Mouse (Mus musculus): ENCODE results near the gene Zfp503. TPM values are rescaled to one million over a fixed set of nuclear protein-coding genes. Genes with fewer than 3 reads are reported as not detected.
A peak's percentile ranks its signal among the peaks of the same experiment; 100 is the strongest.

Gene Zfp503
- polyA plus RNA-seq, 1 experiment from 2014 or later = 4.4 TPM

DNA sequence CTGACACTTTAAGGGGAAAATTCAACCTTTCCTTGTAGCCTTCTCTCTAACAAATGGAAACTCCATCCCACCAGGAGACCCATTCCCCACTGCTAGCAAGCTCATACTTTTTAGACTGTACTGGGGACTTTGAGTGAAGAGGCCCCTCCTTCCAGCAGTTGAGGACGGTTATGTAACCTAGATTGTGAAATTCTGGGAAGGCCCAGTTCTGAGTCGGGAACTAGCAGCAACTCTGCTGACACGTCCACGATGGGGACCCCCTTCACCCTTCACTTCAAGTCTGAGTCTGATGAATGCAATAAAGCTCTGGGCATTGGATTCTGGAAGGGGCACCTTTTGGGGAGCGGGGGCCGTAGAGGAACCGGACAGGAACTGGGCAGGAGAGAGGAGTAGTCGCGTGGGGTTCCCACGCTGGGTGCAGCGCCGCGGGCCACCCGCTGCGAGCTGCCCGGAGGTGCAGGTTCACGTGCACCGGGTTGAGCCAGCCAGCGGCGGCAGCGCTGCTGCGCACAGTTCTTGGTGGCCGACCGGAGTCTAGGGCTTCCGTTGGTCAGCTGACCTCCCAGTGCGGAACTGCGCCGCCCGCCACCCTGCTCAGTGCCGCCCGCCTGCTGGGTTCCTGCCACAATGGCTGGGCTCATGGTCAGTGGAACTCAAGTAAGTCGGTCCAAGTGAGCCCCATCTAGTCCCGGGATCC is 30.0 kb upstream of the Zfp503 start, which contains the start of gene Lrmda:
TSS of gene Lrmda (plus strand) at position 461 of the 697 bp plus-strand sequence.
- WGBS = 5% methylated on average over 33 of the region's 33 CpGs
- H3K4me1 ChIP-seq (ENCODE audit: control insufficient read depth, insufficient read depth, low read length) = peaks cover 5% of the 10 kb centered on the region
- H3K36me3 ChIP-seq (ENCODE audit: control insufficient read depth, insufficient read depth, low read length) = no peaks in the 10 kb centered on the region
- H3K4me3 ChIP-seq (ENCODE audit: low read depth, low read length) = peak within 1 kb of the TSS; percentile 17
- H3K27me3 ChIP-seq (replicated peaks; ENCODE audit: control insufficient read depth, insufficient read depth, low read length) = peaks cover 31% of the 10 kb centered on the region
- H3K9me3 ChIP-seq (replicated peaks; ENCODE audit: control insufficient read depth, low read length) = no peaks in the 10 kb centered on the region
- no peak for ATAC-seq
- peak within 1 kb of the TSS; percentile 46 for H3K4me2 ChIP-seq (ENCODE audit: low read length)
- H3K27ac ChIP-seq (ENCODE audit: low read depth, low read length) = no peak within 1 kb of the TSS
- peak within 1 kb of the TSS; percentile 29 for H3K9ac ChIP-seq (ENCODE audit: low read length)
- no peak for DNase-seq (ENCODE audit: low spot score)

DNA sequence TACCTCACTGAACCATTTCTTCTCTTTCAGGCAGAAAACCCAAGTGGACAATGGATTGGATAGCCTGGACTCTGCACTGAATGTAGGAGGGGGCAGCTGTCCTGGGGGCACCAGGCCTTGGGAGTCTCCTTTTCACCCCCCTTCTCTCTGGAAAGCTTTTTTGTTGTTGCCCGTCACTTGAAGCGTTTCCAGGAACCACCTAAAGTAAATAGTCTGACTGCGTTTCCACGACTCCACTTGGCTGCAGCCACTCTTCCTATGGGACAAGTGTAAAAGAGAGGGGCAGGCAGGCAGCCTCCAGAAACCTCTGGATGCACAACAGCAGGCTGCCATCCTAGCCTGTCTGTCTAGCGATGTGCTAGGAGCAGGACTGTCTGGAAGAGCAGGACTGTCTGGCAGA is 27.6 kb upstream of the Zfp503 start:
- Histone ChIP-seq H3K4me3 (ENCODE audit: low read depth, low read length) (no peak overlapping the region), H3K27me3 (replicated peaks; ENCODE audit: control insufficient read depth, insufficient read depth, low read length) (peaks cover 31% of the 10 kb centered on the region), H3K36me3 (ENCODE audit: control insufficient read depth, insufficient read depth, low read length) (no peaks in the 10 kb centered on the region), H3K27ac (ENCODE audit: low read depth, low read length) (no peak overlapping the region), H3K4me1 (ENCODE audit: control insufficient read depth, insufficient read depth, low read length) (peaks cover 5% of the 10 kb centered on the region), H3K9ac (ENCODE audit: low read length) (no peak overlapping the region), H3K9me3 (replicated peaks; ENCODE audit: control insufficient read depth, low read length) (no peaks in the 10 kb centered on the region), H3K4me2 (ENCODE audit: low read length) (no peak overlapping the region)
- WGBS = 74% methylated on average over 5 of the region's 5 CpGs
- no peak for ATAC-seq
- no peak for DNase-seq (ENCODE audit: low spot score)

GRCm38 (mm10) chr14:22014781-22015180 is 25.4 kb upstream of the Zfp503 start:
- Histone ChIP-seq H3K36me3 (ENCODE audit: control insufficient read depth, insufficient read depth, low read length) (no peaks in the 10 kb centered on the region), H3K9me3 (replicated peaks; ENCODE audit: control insufficient read depth, low read length) (no peaks in the 10 kb centered on the region), H3K4me1 (ENCODE audit: control insufficient read depth, insufficient read depth, low read length) (peaks cover 5% of the 10 kb centered on the region), H3K9ac (ENCODE audit: low read length) (no peak overlapping the region), H3K4me3 (ENCODE audit: low read depth, low read length) (no peak overlapping the region), H3K27me3 (replicated peaks; ENCODE audit: control insufficient read depth, insufficient read depth, low read length) (peaks cover 31% of the 10 kb centered on the region), H3K27ac (ENCODE audit: low read depth, low read length) (no peak overlapping the region), H3K4me2 (ENCODE audit: low read length) (no peak overlapping the region)
- ATAC-seq = no peak
- DNase-seq (ENCODE audit: low spot score) = no peak
- WGBS = 81% methylated on average over 4 of the region's 4 CpGs

GRCm38 (mm10) chr14:22014315-22014714 is 24.9 kb upstream of the Zfp503 start:
- H3K27me3 ChIP-seq (replicated peaks; ENCODE audit: control insufficient read depth, insufficient read depth, low read length) = peaks cover 27% of the 10 kb centered on the region
- ATAC-seq = no peak

DNA sequence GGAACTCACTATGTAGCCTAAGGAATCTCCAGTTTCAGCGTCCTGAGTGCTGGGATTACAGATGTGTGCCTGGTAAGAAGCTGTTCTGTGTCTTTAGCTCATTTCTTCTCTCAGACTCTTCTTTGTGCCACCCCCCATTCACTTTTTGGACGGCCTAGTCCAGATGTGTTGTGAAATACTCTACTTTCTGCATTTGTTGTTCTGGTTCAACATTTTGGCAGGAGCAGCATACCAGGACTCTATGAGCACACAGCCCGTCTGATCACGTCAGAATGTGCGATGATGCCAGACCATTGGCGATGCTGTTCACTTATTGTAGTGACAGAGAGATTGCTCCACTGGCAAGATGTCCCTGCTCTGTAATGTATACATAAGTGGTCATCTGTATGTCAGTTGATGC is 17.6 kb upstream of the Zfp503 start:
- ATAC-seq = no peak
- no peak overlapping the region for H3K4me3 ChIP-seq (ENCODE audit: low read depth, low read length)
- peaks cover 26% of the 10 kb centered on the region; the same call in 1 of the 2 replicates for H3K27me3 ChIP-seq (replicated peaks; ENCODE audit: control insufficient read depth, insufficient read depth, low read length)

More at GRCm38 (mm10) chr14:22014315-22014714, 24.9 kb upstream of the Zfp503 start:
- no peak overlapping the region for H3K4me2 ChIP-seq (ENCODE audit: low read length)
- WGBS = 87% methylated on average over 5 of the region's 5 CpGs
- H3K27ac ChIP-seq (ENCODE audit: low read depth, low read length) = no peak overlapping the region
- H3K36me3 ChIP-seq (ENCODE audit: control insufficient read depth, insufficient read depth, low read length) = no peaks in the 10 kb centered on the region
- H3K4me1 ChIP-seq (ENCODE audit: control insufficient read depth, insufficient read depth, low read length) = peaks cover under 1% of the 10 kb centered on the region; the same call in 1 of the 2 replicates
- H3K9me3 ChIP-seq (replicated peaks; ENCODE audit: control insufficient read depth, low read length) = no peaks in the 10 kb centered on the region
- no peak for DNase-seq (ENCODE audit: low spot score)
- no peak overlapping the region for H3K4me3 ChIP-seq (ENCODE audit: low read depth, low read length)
- H3K9ac ChIP-seq (ENCODE audit: low read length) = no peak overlapping the region

GRCm38 (mm10) chr14:22004943-22005342 is 15.5 kb upstream of the Zfp503 start:
- H3K4me3 ChIP-seq (ENCODE audit: low read depth, low read length) = no peak overlapping the region
- peak; percentile 67 for DNase-seq (ENCODE audit: low spot score)
- peaks cover 20% of the 10 kb centered on the region; the same call in 1 of the 2 replicates for H3K27me3 ChIP-seq (replicated peaks; ENCODE audit: control insufficient read depth, insufficient read depth, low read length)
- no peaks in the 10 kb centered on the region for H3K9me3 ChIP-seq (replicated peaks; ENCODE audit: control insufficient read depth, low read length)
- no peak overlapping the region for H3K9ac ChIP-seq (ENCODE audit: low read length)
- 4% methylated on average over 4 of the region's 4 CpGs for WGBS
- no peak overlapping the region for H3K4me2 ChIP-seq (ENCODE audit: low read length)
- H3K4me1 ChIP-seq (ENCODE audit: control insufficient read depth, insufficient read depth, low read length) = no peaks in the 10 kb centered on the region
- H3K36me3 ChIP-seq (ENCODE audit: control insufficient read depth, insufficient read depth, low read length) = no peaks in the 10 kb centered on the region
- peak; percentile 77 for ATAC-seq
- no peak overlapping the region for H3K27ac ChIP-seq (ENCODE audit: low read depth, low read length)

More for the DNA sequence above, 17.6 kb upstream of the Zfp503 start:
- 86% methylated on average over 6 of the region's 6 CpGs for WGBS
- Histone ChIP-seq H3K9me3 (replicated peaks; ENCODE audit: control insufficient read depth, low read length) (no peaks in the 10 kb centered on the region), H3K27ac (ENCODE audit: low read depth, low read length) (no peak overlapping the region), H3K4me2 (ENCODE audit: low read length) (no peak overlapping the region), H3K9ac (ENCODE audit: low read length) (no peak overlapping the region), H3K4me1 (ENCODE audit: control insufficient read depth, insufficient read depth, low read length) (no peaks in the 10 kb centered on the region), H3K36me3 (ENCODE audit: control insufficient read depth, insufficient read depth, low read length) (no peaks in the 10 kb centered on the region)
- DNase-seq (ENCODE audit: low spot score) = no peak

DNA sequence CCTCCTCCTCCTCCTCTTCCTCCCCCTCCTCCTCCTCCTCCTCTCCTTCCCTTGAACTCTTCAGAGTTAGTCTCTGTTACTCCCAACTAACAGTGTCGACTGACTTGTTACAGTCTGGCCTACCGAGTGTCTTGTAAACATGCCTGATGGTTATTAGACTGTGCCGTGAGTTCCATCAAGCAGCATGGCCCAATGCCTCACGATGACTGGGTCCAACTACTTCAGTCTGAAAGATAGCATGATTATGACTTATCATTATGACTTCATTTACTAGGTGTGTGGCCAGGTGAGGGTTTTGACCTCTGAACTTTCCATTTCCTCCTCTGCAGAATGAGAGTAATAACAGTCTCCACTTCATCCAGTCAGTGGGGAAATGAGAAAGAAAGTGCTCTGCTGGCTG is 14.2 kb upstream of the Zfp503 start:
- WGBS = 92% methylated on average over 4 of the region's 4 CpGs
- Histone ChIP-seq H3K4me1 (ENCODE audit: control insufficient read depth, insufficient read depth, low read length) (no peaks in the 10 kb centered on the region), H3K27me3 (replicated peaks; ENCODE audit: control insufficient read depth, insufficient read depth, low read length) (peaks cover 24% of the 10 kb centered on the region; the same call in 1 of the 2 replicates), H3K4me3 (ENCODE audit: low read depth, low read length) (no peak overlapping the region), H3K9ac (ENCODE audit: low read length) (no peak overlapping the region), H3K9me3 (replicated peaks; ENCODE audit: control insufficient read depth, low read length) (no peaks in the 10 kb centered on the region), H3K4me2 (ENCODE audit: low read length) (no peak overlapping the region), H3K27ac (ENCODE audit: low read depth, low read length) (no peak overlapping the region), H3K36me3 (ENCODE audit: control insufficient read depth, insufficient read depth, low read length) (no peaks in the 10 kb centered on the region)
- no peak for DNase-seq (ENCODE audit: low spot score)
- no peak for ATAC-seq

- no peaks in the 10 kb centered on the region for H3K36me3 ChIP-seq (ENCODE audit: control insufficient read depth, insufficient read depth, low read length)
- H3K4me1 ChIP-seq (ENCODE audit: control insufficient read depth, insufficient read depth, low read length) = no peaks in the 10 kb centered on the region
- H3K9ac ChIP-seq (ENCODE audit: low read length) = no peak overlapping the region
- no peak overlapping the region for H3K4me3 ChIP-seq (ENCODE audit: low read depth, low read length)
- ATAC-seq = no peak
- no peak for DNase-seq (ENCODE audit: low spot score)
- no peaks in the 10 kb centered on the region for H3K9me3 ChIP-seq (replicated peaks; ENCODE audit: control insufficient read depth, low read length)
- 92% methylated on average over 1 of the region's 1 CpGs for WGBS
- H3K27ac ChIP-seq (ENCODE audit: low read depth, low read length) = no peak overlapping the region
- no peak overlapping the region for H3K4me2 ChIP-seq (ENCODE audit: low read length)
- H3K27me3 ChIP-seq (replicated peaks; ENCODE audit: control insufficient read depth, insufficient read depth, low read length) = peaks cover 24% of the 10 kb centered on the region; the same call in 1 of the 2 replicates
These were observed 13.8 kb upstream of the Zfp503 start for GRCm38 (mm10) chr14:22003231-22003630.

DNA sequence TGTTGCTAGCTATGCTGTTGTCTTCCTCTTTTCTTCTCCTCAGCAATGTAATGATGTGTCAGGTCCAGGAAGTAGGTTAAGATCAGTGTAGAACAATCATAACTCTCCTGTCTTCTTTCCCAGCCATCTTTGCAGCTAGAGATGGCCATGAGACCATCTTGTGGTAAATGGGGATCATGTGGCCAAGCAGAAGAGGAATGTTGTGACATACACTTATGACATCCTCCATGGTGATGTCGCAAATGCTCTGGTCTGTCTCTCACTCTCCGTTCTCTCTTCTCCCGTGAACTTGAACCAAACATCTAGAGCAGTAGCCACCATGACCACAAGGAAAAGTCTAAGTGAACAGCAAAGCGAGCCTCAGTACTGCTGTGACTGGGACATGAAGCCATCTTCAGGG is 10.2 kb upstream of the Zfp503 start:
- no peak overlapping the region for H3K9ac ChIP-seq (ENCODE audit: low read length)
- whole genome bisulfite sequencing = 93% methylated on average over 4 of the region's 4 CpGs
- DNase-seq (ENCODE audit: low spot score) (no peak), ATAC-seq (no peak)
- H3K36me3 ChIP-seq (ENCODE audit: control insufficient read depth, insufficient read depth, low read length) = no peaks in the 10 kb centered on the region
- no peaks in the 10 kb centered on the region for H3K9me3 ChIP-seq (replicated peaks; ENCODE audit: control insufficient read depth, low read length)
- no peak overlapping the region for H3K4me2 ChIP-seq (ENCODE audit: low read length)
- H3K4me3 ChIP-seq (ENCODE audit: low read depth, low read length) = no peak overlapping the region
- H3K27me3 ChIP-seq (replicated peaks; ENCODE audit: control insufficient read depth, insufficient read depth, low read length) = peaks cover 40% of the 10 kb centered on the region
- H3K4me1 ChIP-seq (ENCODE audit: control insufficient read depth, insufficient read depth, low read length) = no peaks in the 10 kb centered on the region; the same call in 1 of the 2 replicates
- H3K27ac ChIP-seq (ENCODE audit: low read depth, low read length) = no peak overlapping the region

Measured in forebrain, embryonic 14.5 days (tissue).